Mouse (Mus musculus) right cerebral cortex, adult 18-20 months (tissue): Measurements from ENCODE around the gene Pidd1.
"Not testable (repeated sequence)": the region's sequence is repeated elsewhere in the genome, so short reads cannot be mapped to it uniquely, and the experiment has no call there.

Experiments used
- DNase-seq: peaks from one replicate; pipeline ENCODE4 v3.0.0; 2022; ENCODE audit warnings: mixed read lengths

Pidd1 gene

GRCm38 (mm10) chr7:141457986-141458660 lies 14.3 kb upstream of the Pidd1 start:
- DNase-seq = no peak

GRCm38 (mm10) chr7:141457236-141457635 lies 13.4 kb upstream of the Pidd1 start:
- no peak for DNase-seq

- DNase-seq = no peak
These were observed 12.9 kb upstream of the Pidd1 start for GRCm38 (mm10) chr7:141456739-141457138.

GRCm38 (mm10) chr7:141455610-141456314 lies 11.9 kb upstream of the Pidd1 start:
- peak; percentile 53 for DNase-seq

DNA sequence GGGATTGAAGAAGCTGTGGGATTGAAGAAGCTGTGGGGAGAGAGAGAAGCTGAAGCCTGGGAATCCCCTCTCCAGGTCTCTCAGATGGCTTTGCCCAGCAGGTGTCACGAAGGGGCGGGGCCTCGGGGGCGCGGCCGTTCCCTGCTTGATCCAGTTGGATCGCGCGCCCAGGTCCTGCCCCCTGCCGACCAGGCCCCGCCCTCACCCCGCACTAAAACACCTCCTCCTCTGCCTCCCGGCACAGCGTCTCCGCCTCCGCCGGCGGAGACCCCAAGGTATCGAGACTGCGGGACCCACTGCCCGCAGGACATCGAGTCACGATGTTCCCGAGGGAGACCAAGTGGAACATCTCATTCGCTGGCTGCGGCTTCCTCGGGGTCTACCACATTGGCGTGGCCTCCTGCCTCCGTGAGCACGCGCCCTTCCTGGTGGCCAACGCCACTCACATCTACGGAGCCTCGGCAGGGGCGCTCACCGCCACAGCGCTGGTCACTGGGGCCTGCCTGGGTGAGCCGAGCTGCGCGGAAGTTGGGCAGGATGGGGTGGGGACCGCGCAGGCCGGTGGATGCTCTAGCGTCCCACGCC lies 11.2 kb upstream of the Pidd1 start, which contains the start of gene Pnpla2:
Gene Pnpla2 (plus strand): TSS at position 232 of the 585 bp plus-strand sequence.
- peak; percentile 93 for DNase-seq

- no peak for DNase-seq
These were observed 9.8 kb upstream of the Pidd1 start for GRCm38 (mm10) chr7:141453636-141454035.

DNA sequence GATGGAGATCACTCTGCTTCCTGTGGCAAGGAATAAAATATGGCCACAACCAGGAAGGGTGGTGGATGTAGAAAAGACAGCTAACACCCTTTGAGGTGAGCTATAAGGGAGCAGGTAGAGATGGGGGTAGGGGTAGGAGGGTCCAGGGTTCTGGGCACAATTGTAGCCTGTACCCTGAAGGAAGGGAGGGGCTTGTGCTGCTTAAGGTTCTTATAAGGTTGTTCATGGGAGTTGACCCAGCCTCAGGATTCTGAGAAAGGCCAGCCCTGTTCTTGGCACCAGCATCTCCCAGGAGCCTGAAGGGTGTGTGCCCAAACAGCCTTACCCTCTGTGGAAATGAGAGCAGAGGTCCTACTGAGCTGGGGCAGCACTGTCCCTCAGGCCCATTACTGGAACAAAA lies 8.1 kb upstream of the Pidd1 start:
- no peak for DNase-seq

DNA sequence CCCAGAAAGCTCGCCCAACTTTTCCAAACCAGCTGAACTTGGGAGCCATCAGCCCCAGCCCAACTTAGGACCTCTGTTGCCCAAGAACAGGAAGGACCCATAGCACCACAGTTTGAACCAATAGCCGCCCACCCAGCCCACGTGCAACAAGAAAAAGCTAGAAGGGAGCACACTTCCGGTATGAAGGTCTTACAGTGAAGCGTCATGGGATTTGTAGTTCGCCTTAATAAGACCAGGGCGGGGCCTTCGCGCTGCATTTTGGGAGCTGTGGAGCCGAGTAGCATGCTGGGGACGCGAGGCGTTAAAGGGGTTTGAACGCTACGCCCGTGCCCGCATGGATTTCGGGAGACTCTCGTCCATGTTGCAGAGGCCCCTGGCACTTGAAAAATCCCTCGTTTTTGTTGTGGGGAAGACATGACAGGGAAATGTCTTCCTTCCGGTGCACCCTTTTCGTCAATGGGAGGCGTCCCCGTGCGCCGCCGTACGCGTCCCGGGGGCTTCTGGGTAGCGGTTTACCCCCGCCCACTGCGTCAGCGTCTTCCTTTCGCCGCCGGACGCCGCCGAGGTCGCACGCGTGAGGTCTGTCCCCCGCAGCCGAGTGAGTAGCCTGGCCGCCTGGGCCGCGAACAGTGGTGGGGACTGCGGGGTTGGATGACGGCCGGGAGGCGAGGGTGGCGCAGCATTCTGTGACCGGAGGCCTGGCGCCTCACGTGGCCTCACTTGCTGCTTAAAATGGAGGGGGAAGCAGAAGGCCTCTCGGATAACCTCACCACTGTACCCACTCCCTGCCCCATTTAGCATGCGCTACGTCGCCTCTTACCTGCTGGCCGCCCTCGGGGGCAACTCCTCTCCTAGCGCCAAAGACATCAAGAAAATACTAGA lies 3.5 kb upstream of the Pidd1 start, which contains the start of gene Rplp2:
Gene Rplp2 (plus strand): TSS at position 261 of the 882 bp plus-strand sequence.
- DNase-seq = peak; percentile 96

DNA sequence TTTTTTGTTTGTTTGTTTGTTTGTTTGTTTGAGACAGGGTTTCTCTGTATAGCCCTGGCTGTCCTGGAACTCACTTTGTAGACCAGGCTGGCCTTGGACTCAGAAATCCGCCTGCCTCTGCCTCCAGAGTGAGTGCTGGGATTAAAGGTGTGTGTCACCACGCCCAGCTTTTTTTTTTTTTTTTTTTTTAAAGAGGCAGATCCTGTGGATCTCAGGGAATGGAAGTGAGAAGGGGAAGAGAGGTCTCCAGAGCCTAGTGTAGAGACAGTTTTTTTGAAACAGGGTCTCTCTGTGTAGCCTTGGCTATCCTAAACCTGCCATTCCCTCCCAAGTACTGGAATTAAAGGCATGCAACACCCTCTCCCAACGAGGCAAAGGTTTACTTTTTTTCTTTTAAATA lies 2.5 kb upstream of the Pidd1 start:
- not testable (repeated sequence) for DNase-seq

DNA sequence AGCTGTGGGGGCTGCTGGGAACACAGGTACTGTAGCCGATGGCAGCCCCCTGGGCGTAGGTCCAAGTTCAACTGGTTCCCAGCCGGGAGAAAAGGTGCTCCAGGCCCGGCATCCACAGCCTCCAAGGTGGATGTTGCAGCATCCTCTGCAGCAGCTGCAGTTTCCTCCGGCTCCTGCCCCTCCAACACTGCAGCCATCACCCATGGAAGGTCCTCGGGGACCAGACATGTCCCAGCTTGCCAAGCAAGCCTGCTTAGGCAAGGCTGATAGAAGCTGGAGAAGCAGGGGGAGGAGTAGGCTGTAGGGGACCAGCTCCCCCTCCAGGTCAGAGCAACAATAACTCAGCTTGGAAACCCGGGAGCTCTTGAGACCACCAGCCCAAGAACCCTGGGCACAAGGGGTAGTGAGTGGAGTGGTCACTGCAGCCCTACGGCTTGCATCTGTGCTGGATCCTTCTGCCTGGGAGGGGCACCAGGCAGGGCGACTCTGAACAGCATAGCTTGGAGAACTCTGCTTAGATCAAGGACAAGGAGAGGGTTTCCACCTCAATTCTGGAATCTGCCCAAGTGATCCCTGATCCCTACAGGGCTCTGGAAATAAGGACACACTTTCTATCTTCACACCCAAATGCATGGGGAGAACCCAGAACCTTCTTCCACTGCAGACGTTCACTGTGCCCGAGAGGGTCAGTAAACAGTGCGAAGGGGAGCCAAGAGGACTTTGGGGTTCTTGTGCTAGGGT lies 574 bp downstream of the Pidd1 start:
- DNase-seq = no peak

DNA sequence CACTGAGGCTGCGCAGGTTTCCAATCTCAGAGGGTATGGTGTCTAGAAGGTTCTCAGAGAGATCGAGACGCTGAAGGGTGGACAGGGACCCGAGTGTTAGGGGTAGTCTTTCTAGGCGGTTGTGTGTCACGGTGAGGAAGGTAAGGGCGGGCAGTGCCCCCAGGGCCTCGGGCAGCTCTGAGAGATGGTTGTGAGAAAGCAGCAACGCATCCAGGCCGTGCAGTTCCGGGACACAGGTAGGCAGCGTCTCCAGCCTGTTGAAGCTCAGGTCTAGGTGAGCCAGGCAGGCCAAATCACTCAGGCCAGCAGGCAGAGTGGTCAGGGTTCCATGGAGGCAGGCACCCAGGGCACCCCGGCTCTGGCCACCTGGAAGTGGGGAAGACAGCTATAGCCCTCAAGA lies 1.6 kb downstream of the Pidd1 start:
- DNase-seq = no peak

- DNase-seq = no peak
These were observed 2.4 kb downstream of the Pidd1 start for GRCm38 (mm10) chr7:141441460-141441859.

GRCm38 (mm10) chr7:141440613-141441012 lies 3.2 kb downstream of the Pidd1 start:
- peak; percentile 60 for DNase-seq

- DNase-seq = no peak
These were observed 4.0 kb downstream of the Pidd1 start for GRCm38 (mm10) chr7:141439811-141440210.

DNA sequence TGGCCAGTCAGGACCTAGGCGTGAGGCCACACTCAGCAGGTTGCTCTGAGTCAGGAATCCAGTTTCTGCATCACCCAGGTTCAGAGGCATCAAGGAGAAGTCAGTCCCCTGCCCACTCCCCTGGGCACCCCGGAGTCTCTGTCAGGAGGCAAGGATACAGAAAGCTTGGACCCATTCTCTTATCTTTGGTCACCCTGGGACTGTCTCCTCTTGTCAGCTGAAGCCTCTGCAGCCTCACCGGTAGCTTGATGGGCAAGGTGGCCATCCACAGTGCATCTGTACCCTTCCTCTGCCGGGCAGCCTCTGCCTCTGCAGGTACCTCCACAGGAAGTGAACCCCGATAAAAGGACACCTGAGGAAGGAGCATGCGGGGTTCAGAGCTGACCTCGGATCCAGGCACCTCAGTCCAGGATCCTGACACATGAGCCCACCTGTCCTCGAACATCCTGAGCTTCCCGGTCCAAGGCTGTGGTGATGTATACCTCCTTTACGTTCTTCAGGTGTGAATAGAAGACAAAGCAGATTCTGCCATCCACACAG lies 4.6 kb downstream of the Pidd1 start:
- no peak for DNase-seq

DNA sequence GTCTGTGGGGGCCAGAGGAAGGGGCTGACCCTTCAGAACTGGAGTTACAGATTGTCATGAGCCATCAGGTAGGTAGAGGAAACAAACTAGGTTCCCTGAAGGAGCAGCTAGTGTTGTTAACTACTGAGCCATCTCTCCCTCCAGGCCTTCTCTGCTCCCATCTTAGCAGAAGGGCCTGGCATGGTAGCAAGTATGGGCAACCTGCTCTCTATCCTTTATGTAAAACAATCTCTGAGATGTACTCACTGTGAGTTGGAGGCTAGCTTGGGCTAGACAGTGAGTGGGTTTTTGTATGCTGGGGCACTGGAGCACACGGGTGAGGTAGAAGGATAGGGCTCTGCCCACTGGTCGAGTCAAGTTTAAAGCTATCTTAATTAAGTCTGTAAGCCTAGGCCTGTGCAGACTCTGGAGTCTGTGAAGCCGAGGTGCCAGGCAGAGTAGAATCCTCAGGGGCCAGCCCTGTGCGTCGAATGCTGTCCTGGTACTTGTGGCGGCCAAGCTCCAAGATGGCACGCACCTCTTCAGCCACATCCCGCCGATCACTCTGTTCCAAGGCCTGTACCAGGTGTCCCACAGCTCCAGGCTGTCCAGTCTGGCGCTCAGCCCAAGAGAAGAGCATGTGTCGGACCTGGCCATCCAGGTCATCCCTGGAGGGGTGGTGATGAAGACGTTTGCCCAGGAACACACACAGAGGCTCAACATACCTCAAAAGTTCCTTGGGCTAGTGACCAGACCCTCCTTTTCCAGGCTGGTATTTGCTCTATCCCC lies 5.4 kb downstream of the Pidd1 start:
- no peak for DNase-seq

- DNase-seq = peak; percentile 86
These were observed 6.4 kb downstream of the Pidd1 start, which contains the start of gene Slc25a22 for GRCm38 (mm10) chr7:141437178-141438120. Gene Slc25a22 (minus strand): TSS chr7:141437892.

- DNase-seq = no peak
These were observed 7.3 kb downstream of the Pidd1 start for GRCm38 (mm10) chr7:141436523-141436892.

DNA sequence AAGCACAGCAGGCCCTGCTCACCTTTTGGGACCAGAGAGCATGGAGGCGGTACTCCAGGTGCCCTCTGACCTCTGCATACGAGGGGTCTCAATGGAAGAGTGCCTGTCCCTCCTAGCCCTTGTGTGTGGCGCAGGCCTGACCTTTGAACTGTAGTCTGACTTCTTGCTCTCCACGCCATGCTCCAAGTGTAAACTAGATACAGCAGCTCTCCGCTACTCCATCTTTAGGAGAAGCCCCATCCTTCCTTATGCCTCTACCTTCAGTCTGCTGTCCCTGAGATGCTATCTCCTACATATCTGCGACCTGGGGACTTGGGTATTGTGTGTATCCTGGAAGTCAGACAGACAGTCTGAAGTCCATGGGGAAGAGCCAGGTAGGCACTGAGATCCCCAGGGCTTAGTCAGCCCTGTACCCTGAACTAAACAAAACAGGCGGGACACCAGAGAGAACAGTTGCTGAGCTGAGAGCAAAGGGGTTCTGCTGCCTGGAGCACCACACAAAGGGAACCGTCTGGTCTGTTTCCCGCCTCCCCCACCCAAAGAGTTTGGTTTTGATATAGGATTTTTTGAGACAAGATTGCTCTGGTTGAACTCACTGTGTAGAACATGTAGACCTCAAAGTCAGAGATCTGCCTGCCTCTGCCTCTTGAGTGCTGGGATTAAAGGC lies 7.8 kb downstream of the Pidd1 start:
- DNase-seq = no peak
